ENCODE assay signal across 26 mouse cellular contexts in genomic region chr8:3411085-3411484, GRCm38 (mm10). TPM values are rescaled to one million over a fixed set of nuclear protein-coding genes. Genes with fewer than 3 reads are reported as not detected.
DNase-seq lines count a peak whose midpoint lies in the region; ATAC-seq and TF ChIP-seq lines count a peak whose summit lies in the region.
"Had no signal": no experiment of that assay in that cellular context is flagged by ENCODE, and none has a peak within 500 bp of the region (broad histone marks: within the 10 kb centered on the region; RNA-seq: fewer than 3 reads in every experiment).

No protein-coding gene starts in this region.

- TF ChIP-seq EP300 in liver, postnatal 0 days (IDR thresholded peaks at IDR 0.05; ENCODE audit: low read depth): peak; percentile 62; the same call in 1 of the 2 replicates

- H3K36me3 ChIP-seq in intestine, embryonic 15.5 days: no peaks in the 10 kb centered on the region
- H3K36me3 ChIP-seq in intestine, postnatal 0 days (ENCODE audit: control insufficient read depth, insufficient read depth): no peaks in the 10 kb centered on the region
- peaks cover 3% of the 10 kb centered on the region; the same call in 1 of the 2 replicates for H3K36me3 ChIP-seq in liver, postnatal 0 days (replicated peaks; ENCODE audit: insufficient read depth, low read length)

- no peak overlapping the region for H3K4me3 ChIP-seq in intestine, embryonic 15.5 days (replicated peaks)
- H3K4me3 ChIP-seq in intestine, postnatal 0 days (ENCODE audit: low read depth, low read length): no peak overlapping the region
- no peak overlapping the region for H3K4me3 ChIP-seq in liver, postnatal 0 days (ENCODE audit: low read depth, low read length)
- H3K4me3 ChIP-seq: forebrain, embryonic 13.5 days; hindbrain, embryonic 10.5 days; limb, embryonic 12.5 days; megakaryocyte, embryonic 14.5 days had no signal

- H3K4me2 ChIP-seq in intestine, embryonic 15.5 days (replicated peaks): no peak overlapping the region
- no peak overlapping the region for H3K4me2 ChIP-seq in intestine, postnatal 0 days (replicated peaks; ENCODE audit: low read depth)
- no peak overlapping the region for H3K4me2 ChIP-seq in liver, postnatal 0 days (ENCODE audit: low read depth, low read length)
- H3K4me2 ChIP-seq: forebrain, embryonic 13.5 days; limb, embryonic 12.5 days had no signal

- peak overlapping the region; percentile 48 for H3K27ac ChIP-seq in intestine, embryonic 15.5 days
- no peak overlapping the region for H3K27ac ChIP-seq in intestine, postnatal 0 days (ENCODE audit: low read depth, low read length)
- H3K27ac ChIP-seq in liver, postnatal 0 days (ENCODE audit: low read depth): no peak overlapping the region
- H3K27ac ChIP-seq: forebrain, embryonic 13.5 days; hindbrain, embryonic 10.5 days; limb, embryonic 12.5 days had no signal

- DNase-seq in liver: peak; percentile 45
- no peak for DNase-seq in liver, postnatal 0 days
- DNase-seq in frontal cortex, postnatal 10 days (ENCODE audit: low spot score in 2 of 2): no peak
- no peak for DNase-seq in layer of hippocampus, postnatal 36 days
- DNase-seq in yolk sac, embryonic 10.5 days (ENCODE audit: low spot score): no peak
- DNase-seq: cerebellum, postnatal 14 days; kidney, postnatal 25 days; layer of hippocampus, adult 9-11 months; right cerebral cortex, adult 18-20 months; spleen, adult 18-20 months; thymus, postnatal 25 days had no signal

- no peak overlapping the region for H3K9ac ChIP-seq in intestine, embryonic 15.5 days
- H3K9ac ChIP-seq in intestine, postnatal 0 days (ENCODE audit: low read depth, low read length): no peak overlapping the region
- no peak overlapping the region for H3K9ac ChIP-seq in liver, postnatal 0 days (replicated peaks)
- H3K9ac ChIP-seq: forebrain, embryonic 13.5 days; limb, embryonic 12.5 days had no signal

- no peak for ATAC-seq in intestine, embryonic 15.5 days
- no peak for ATAC-seq in intestine, postnatal 0 days
- 0 out of 2 replicates have a peak, but pooled peaks have one; percentile 11 for ATAC-seq in liver, postnatal 0 days
- ATAC-seq: activated CD4-positive, CD25-positive, alpha-beta regulatory T cell, adult 4 months; forebrain, embryonic 13.5 days had no signal

- H3K27me3 ChIP-seq in intestine, embryonic 15.5 days (replicated peaks): no peaks in the 10 kb centered on the region
- H3K27me3 ChIP-seq in intestine, postnatal 0 days (replicated peaks; ENCODE audit: control insufficient read depth, insufficient read depth, low read length): no peaks in the 10 kb centered on the region
- no peaks in the 10 kb centered on the region for H3K27me3 ChIP-seq in liver, postnatal 0 days (ENCODE audit: insufficient read depth, low read length)
- H3K27me3 ChIP-seq: forebrain, embryonic 13.5 days; limb, embryonic 12.5 days; megakaryocyte, embryonic 14.5 days; Patski had no signal

- WGBS in intestine, embryonic 15.5 days: 75% methylated on average over 2 of the region's 2 CpGs
- 81% methylated on average over 2 of the region's 2 CpGs for WGBS in intestine, postnatal 0 days
- WGBS in liver, postnatal 0 days (ENCODE audit: insufficient replicate concordance): 72% methylated on average over 2 of the region's 2 CpGs

- H3K4me1 ChIP-seq in intestine, embryonic 15.5 days (replicated peaks): peaks cover 13% of the 10 kb centered on the region; the same call in 1 of the 2 replicates
- H3K4me1 ChIP-seq in intestine, postnatal 0 days (replicated peaks; ENCODE audit: control insufficient read depth, insufficient read depth, low read length): peaks cover 16% of the 10 kb centered on the region
- H3K4me1 ChIP-seq in liver, postnatal 0 days (ENCODE audit: insufficient read depth): peaks cover 40% of the 10 kb centered on the region
- H3K4me1 ChIP-seq: limb, embryonic 12.5 days had no signal

- H3K9me3 ChIP-seq in intestine, embryonic 15.5 days: no peaks in the 10 kb centered on the region
- no peaks in the 10 kb centered on the region for H3K9me3 ChIP-seq in intestine, postnatal 0 days (ENCODE audit: control insufficient read depth)
- no peaks in the 10 kb centered on the region for H3K9me3 ChIP-seq in liver, postnatal 0 days (ENCODE audit: low read length)
- H3K9me3 ChIP-seq: forebrain, embryonic 13.5 days; limb, embryonic 12.5 days; megakaryocyte, embryonic 14.5 days had no signal

- no peak for TF ChIP-seq CTCF in intestine, postnatal 0 days (IDR thresholded peaks at IDR 0.05; ENCODE audit: low read depth)
- TF ChIP-seq CTCF in liver, postnatal 0 days (IDR thresholded peaks at IDR 0.05; ENCODE audit: low read depth): no peak

RNA-seq across cellular contexts. Expression of gene Arhgef18, which starts 18.3 kb away (rescaled TPM):
- 6.6 and 7.0 TPM in 2 replicates for polyA plus RNA-seq in intestine, embryonic 15.5 days (2015; fragmentation: Nextera tagmentation; extraction: Ambion mirVana)
- 4.5 and 5.7 TPM in 2 replicates for polyA plus RNA-seq in intestine, postnatal 0 days (2015; fragmentation: Nextera tagmentation; extraction: Ambion mirVana)
- polyA plus RNA-seq in liver, postnatal 0 days (2015; fragmentation: Nextera tagmentation; extraction: Ambion mirVana): 1.8 and 1.9 TPM in 2 replicates
- total RNA-seq in layer of hippocampus, postnatal 36 days (2021): 10 to 100 TPM; 46.0 to 50.5 TPM

RNA-seq across cellular contexts. Expression of gene Pex11g, which starts 56.4 kb away (rescaled TPM):
- 8.9 and 15.2 TPM in 2 replicates for polyA plus RNA-seq in intestine, embryonic 15.5 days (2015; fragmentation: Nextera tagmentation; extraction: Ambion mirVana)
- 14.3 and 14.9 TPM in 2 replicates for polyA plus RNA-seq in intestine, postnatal 0 days (2015; fragmentation: Nextera tagmentation; extraction: Ambion mirVana)
- 14.8 and 14.9 TPM in 2 replicates for polyA plus RNA-seq in liver, postnatal 0 days (2015; fragmentation: Nextera tagmentation; extraction: Ambion mirVana)
- 1 to 10 TPM in 1 of 2 experiments, under 1 TPM in 1; 0.94 to 1.4 TPM for total RNA-seq in layer of hippocampus, postnatal 36 days (2021)

RNA-seq across cellular contexts. Expression of gene A430078G23Rik, which starts 57.9 kb away (rescaled TPM):
- polyA plus RNA-seq in intestine, embryonic 15.5 days (2015; fragmentation: Nextera tagmentation; extraction: Ambion mirVana): 0.19 and 0.21 TPM in 2 replicates
- polyA plus RNA-seq in intestine, postnatal 0 days (2015; fragmentation: Nextera tagmentation; extraction: Ambion mirVana): 0.16 and 0.41 TPM in 2 replicates
- polyA plus RNA-seq in liver, postnatal 0 days (2015; fragmentation: Nextera tagmentation; extraction: Ambion mirVana): 1.2 and 1.7 TPM in 2 replicates
- under 1 TPM in 1 of 2 experiments, not detected in 1; 0.25 TPM for total RNA-seq in layer of hippocampus, postnatal 36 days (2021)
- total RNA-seq: midbrain, postnatal 0 days had no signal
- polyA plus RNA-seq: heart, embryonic 14.5 days; hindbrain, embryonic 10.5 days; intestine, embryonic 14.5 days; midbrain, postnatal 0 days; neural tube, embryonic 11.5 days; Patski had no signal

RNA-seq across cellular contexts. Expression of gene Tex45, which starts 59.6 kb away (rescaled TPM):
- not detected in 2 replicates for polyA plus RNA-seq in intestine, embryonic 15.5 days (2015; fragmentation: Nextera tagmentation; extraction: Ambion mirVana)
- polyA plus RNA-seq in intestine, postnatal 0 days (2015; fragmentation: Nextera tagmentation; extraction: Ambion mirVana): not detected in 2 replicates
- polyA plus RNA-seq in liver, postnatal 0 days (2015; fragmentation: Nextera tagmentation; extraction: Ambion mirVana): not detected in 2 replicates
- under 1 TPM; 0.45 to 0.58 TPM for total RNA-seq in layer of hippocampus, postnatal 36 days (2021)
- total RNA-seq: adrenal gland, postnatal 36 days; granulocyte monocyte progenitor cell, adult 5-6 weeks had no signal
- polyA plus RNA-seq: activated CD4-positive, CD25-positive, alpha-beta regulatory T cell, adult 4 months; heart, embryonic 14.5 days; hindbrain, embryonic 10.5 days; intestine, embryonic 14.5 days; limb, embryonic 12.5 days; Patski; stomach, embryonic 14.5 days had no signal
